Mouse (Mus musculus): Measurements from ENCODE around the gene Cttn. TPM values are rescaled to one million over a fixed set of nuclear protein-coding genes. Genes with fewer than 3 reads are reported as not detected.

The Cttn gene
- total and polyA plus RNA-seq, 3 experiments, result 0.55 TPM; not detected in 2

DNA sequence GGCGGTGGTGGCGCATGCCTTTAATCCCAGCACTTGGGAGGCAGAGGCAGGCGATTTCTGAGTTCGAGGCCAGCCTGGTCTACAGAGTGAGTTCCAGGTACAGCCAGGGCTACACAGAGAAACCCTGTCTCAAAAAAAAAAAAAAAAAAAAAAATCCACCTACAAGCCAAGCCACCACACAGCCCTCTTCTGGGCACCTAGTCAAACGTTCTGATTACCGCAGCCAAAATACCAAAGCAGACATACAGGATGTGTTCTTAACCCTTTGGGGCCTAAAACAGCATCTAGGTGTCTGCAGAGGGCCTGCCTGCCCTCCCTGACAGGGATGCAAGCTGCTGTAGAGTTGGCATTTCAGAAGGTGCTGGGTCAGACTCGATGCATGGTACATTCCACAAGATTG is 8.2 kb downstream of the Cttn start:
- no peak for DNase-seq (ENCODE audit: extremely low read depth)
- H3K27ac ChIP-seq (ENCODE audit: insufficient read depth, low read depth), result no peak overlapping the region
- in situ Hi-C loops (cut with MboI; ENCODE audit: low pct_ligation_motif_present, low pct_unique_long_range_greater_than_20kb, low sequenced_read_pairs), result no loop called here
- no peak overlapping the region for H3K4me3 ChIP-seq (replicated peaks in 1 of 3; ENCODE audit: low read depth in 2 of 3, low read length in 2 of 3, poor library complexity in 1 of 3)
- H3K9ac ChIP-seq (ENCODE audit: insufficient read depth, low read depth), result no peak overlapping the region
- no peaks in the 10 kb centered on the region for H3K36me3 ChIP-seq (replicated peaks in 1 of 2; ENCODE audit: control insufficient read depth in 1 of 2, insufficient read depth in 1 of 2, low read length in 1 of 2)
- H3K27me3 ChIP-seq (replicated peaks), result peaks cover 69% of the 10 kb centered on the region
- H3K9me3 ChIP-seq (replicated peaks; ENCODE audit: low read length), result peaks cover 7% of the 10 kb centered on the region
- TF ChIP-seq UBTF (IDR thresholded peaks at IDR 0.05; ENCODE audit: low read depth, low read length) (no peak), MEF2A (IDR thresholded peaks at IDR 0.05; ENCODE audit: borderline replicate concordance, low read depth, low read length) (no peak), RCOR1 (conservative IDR thresholded peaks at IDR 0.05; ENCODE audit: low read depth, low read length) (no peak), TBP (conservative IDR thresholded peaks at IDR 0.05; ENCODE audit: low read depth, low read length) (no peak), ETS1 (conservative IDR thresholded peaks at IDR 0.05; ENCODE audit: low read depth, low read length) (no peak), SMC3 (IDR thresholded peaks at IDR 0.05; ENCODE audit: low read depth, low read length) (no peak), BHLHE40 (IDR thresholded peaks at IDR 0.05; ENCODE audit: low read depth, low read length) (no peak), MAFK (IDR thresholded peaks at IDR 0.05; ENCODE audit: insufficient replicate concordance, low read length) (no peak), MAX (IDR thresholded peaks at IDR 0.05; ENCODE audit: low read length) (no peak), GABPA (IDR thresholded peaks at IDR 0.05; ENCODE audit: insufficient replicate concordance, low read depth, low read length) (no peak), ZKSCAN1 (IDR thresholded peaks at IDR 0.05; ENCODE audit: borderline replicate concordance, low read depth, low read length) (no peak), POLR2A (IDR thresholded peaks at IDR 0.05; ENCODE audit: low read depth, low read length) (no peak), PAX5 (IDR thresholded peaks at IDR 0.05; ENCODE audit: low read length) (no peak)
- peaks cover 0 to 2% of the 10 kb centered on the region in 2 experiments; a peak in 2 of 4 replicates for H3K4me1 ChIP-seq (ENCODE audit: control insufficient read depth in 1 of 2, insufficient read depth in 2 of 2)
- H3K4me2 ChIP-seq (ENCODE audit: insufficient read depth, low read depth, poor library complexity, severe bottlenecking), result no peak overlapping the region
- no peaks in the 10 kb centered on the region for H3K79me2 ChIP-seq (replicated peaks; ENCODE audit: control insufficient read depth, extremely low read depth, insufficient read depth, poor library complexity, severe bottlenecking)
- dilution Hi-C loops (cut with MboI; ENCODE audit: extremely low pct_ligation_motif_present, extremely low pct_unique_long_range_greater_than_20kb, low sequenced_read_pairs), result no loop called here

DNA sequence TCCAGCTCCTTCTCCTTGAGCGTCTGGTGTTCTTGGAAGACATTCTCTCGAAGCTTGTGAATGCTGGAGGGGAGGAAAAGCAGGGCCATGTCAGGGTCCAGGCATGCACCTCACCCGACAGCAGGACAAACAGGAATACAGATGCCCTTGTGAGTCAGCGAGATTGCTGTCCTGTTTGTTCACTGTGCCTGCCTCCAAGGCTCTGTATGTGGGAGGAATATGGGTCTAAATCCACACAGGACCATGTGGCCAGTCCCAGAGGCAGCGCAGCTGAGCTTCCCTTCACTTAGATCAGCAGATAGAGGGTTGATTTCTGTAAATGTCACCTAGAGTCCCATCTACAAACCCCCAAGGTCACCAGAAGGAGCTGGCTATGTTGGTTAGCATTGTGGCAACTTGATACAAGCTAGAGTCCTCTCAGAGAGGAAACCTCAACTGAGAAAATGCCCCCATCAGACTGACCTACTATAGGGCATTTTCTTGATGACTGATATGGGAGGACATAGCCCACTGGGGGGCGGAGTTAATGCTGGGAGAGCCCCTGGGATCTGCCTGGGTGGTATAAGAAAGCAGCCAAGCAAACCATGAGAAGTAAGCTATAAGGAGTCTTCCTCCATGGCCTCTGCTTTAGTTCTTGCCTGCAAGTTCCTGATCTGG is 9.4 kb downstream of the Cttn start:
- Histone ChIP-seq H3K4me2 (ENCODE audit: insufficient read depth, low read depth, poor library complexity, severe bottlenecking) (no peak overlapping the region), H3K9ac (ENCODE audit: insufficient read depth, low read depth) (no peak overlapping the region), H3K79me2 (replicated peaks; ENCODE audit: control insufficient read depth, extremely low read depth, insufficient read depth, poor library complexity, severe bottlenecking) (no peaks in the 10 kb centered on the region), H3K27ac (ENCODE audit: insufficient read depth, low read depth) (no peak overlapping the region), H3K9me3 (replicated peaks; ENCODE audit: low read length) (peaks cover 7% of the 10 kb centered on the region), H3K4me1 (ENCODE audit: control insufficient read depth in 1 of 2, insufficient read depth in 2 of 2) (peaks cover 0 to 2% of the 10 kb centered on the region in 2 experiments; a peak in 2 of 4 replicates), H3K27me3 (replicated peaks) (peaks cover 73% of the 10 kb centered on the region), H3K4me3 (replicated peaks in 1 of 3; ENCODE audit: low read depth in 2 of 3, low read length in 2 of 3, poor library complexity in 1 of 3) (no peak overlapping the region), H3K36me3 (replicated peaks in 1 of 2; ENCODE audit: control insufficient read depth in 1 of 2, insufficient read depth in 1 of 2, low read length in 1 of 2) (no peaks in the 10 kb centered on the region)
- dilution Hi-C loops (cut with MboI; ENCODE audit: extremely low pct_ligation_motif_present, extremely low pct_unique_long_range_greater_than_20kb, low sequenced_read_pairs) (no loop called here), in situ Hi-C loops (cut with MboI; ENCODE audit: low pct_ligation_motif_present, low pct_unique_long_range_greater_than_20kb, low sequenced_read_pairs) (no loop called here)
- TF ChIP-seq TCF12 (IDR thresholded peaks at IDR 0.05; ENCODE audit: low read depth, low read length), result no peak
- TF ChIP-seq ZC3H11A (IDR thresholded peaks at IDR 0.05; ENCODE audit: low read depth, low read length), result no peak
- TF ChIP-seq ZNF384 (IDR thresholded peaks at IDR 0.05; ENCODE audit: low read depth, low read length), result no peak
- TF ChIP-seq TBP (conservative IDR thresholded peaks at IDR 0.05; ENCODE audit: low read depth, low read length), result no peak
- TF ChIP-seq USF1 (IDR thresholded peaks at IDR 0.05; ENCODE audit: low read depth, low read length), result no peak
- no peak for TF ChIP-seq UBTF (IDR thresholded peaks at IDR 0.05; ENCODE audit: low read depth, low read length)
- TF ChIP-seq CHD2 (IDR thresholded peaks at IDR 0.05; ENCODE audit: low read length), result no peak
- no peak for TF ChIP-seq BHLHE40 (IDR thresholded peaks at IDR 0.05; ENCODE audit: low read depth, low read length)
- no peak for TF ChIP-seq HCFC1 (IDR thresholded peaks at IDR 0.05; ENCODE audit: low read depth, low read length)
- no peak for TF ChIP-seq CHD1 (IDR thresholded peaks at IDR 0.05; ENCODE audit: low read depth, low read length)
- no peak for TF ChIP-seq RAD21 (IDR thresholded peaks at IDR 0.05; ENCODE audit: low read depth, low read length)
- DNase-seq (ENCODE audit: extremely low read depth), result no peak

All from CH12.LX (cell line).